ENCODE assay signal across 7 mouse cellular contexts in the genomic region with DNA sequence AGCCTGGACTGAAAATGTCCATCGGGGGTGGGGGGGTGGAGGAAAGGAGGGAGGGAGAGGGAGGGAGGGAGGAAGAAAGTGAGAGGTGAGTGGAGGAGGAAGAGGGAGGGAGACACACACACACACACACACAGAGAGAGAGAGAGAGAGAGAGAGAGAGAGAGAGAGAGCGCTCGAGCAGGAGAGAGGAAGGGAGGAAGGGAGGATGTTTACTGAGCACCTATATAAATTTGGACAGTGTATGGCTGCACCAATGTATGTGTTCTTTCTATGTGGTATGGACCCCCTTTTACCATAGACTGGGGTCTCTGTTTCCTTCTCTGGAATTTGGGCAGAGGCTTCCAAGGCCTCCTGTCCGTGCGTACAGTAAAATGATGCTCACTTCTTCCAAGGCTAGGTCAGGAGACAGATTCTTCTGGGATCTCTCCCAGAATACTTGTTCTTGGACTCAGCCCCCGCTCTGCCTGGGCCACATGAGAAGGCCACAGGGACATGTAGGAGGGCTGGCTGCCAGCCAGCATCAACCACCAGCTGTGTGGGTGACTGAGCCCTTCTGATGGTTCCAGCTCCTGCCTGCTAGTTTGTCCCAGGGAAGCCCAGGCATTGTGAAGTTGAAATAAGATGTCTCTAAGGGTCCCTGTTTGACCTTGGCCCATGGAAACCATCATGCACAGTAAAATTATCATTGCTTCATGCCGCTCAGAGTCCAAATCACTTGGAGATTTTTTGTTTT.
DNase-seq lines count a peak whose midpoint lies in the region; ATAC-seq lines count a peak whose summit lies in the region.

No protein-coding gene starts in this region.

- no peak for ATAC-seq in cerebellum, adult (ENCODE audit: insufficient number of reproducible peaks, low FRiP score, low TSS enrichment)

- DNase-seq in right cerebral cortex, adult 18-20 months: peak; percentile 63
- no peak for DNase-seq in right cerebral cortex, postnatal 4 days
- DNase-seq in gastrocnemius, adult 18-20 months (ENCODE audit: low spot score): peak; percentile 66
- DNase-seq in left cerebral cortex, adult 18-20 months (ENCODE audit: low spot score in 2 of 2): peak; percentile 42 to 75
- DNase-seq in T-cell, adult 2 months (ENCODE audit: low spot score): no peak
- no peak for DNase-seq in urinary bladder, postnatal 14 days (ENCODE audit: low spot score)

Comparison
In these comparisons a context has a peak if more than half of its experiments do, and no peak if none do; other contexts are left out.
1. DNase-seq: peak in right cerebral cortex, adult 18-20 months (single experiment), gastrocnemius, adult 18-20 months (single experiment) and left cerebral cortex, adult 18-20 months (2 of 2); none in right cerebral cortex, postnatal 4 days (single experiment), T-cell, adult 2 months (single experiment) and urinary bladder, postnatal 14 days (single experiment).